Mouse (Mus musculus): Measurements from ENCODE around the gene Flywch1.

Gene Flywch1

GRCm38 (mm10) chr17:23783352-23783751, 11.9 kb upstream of the Flywch1 start:
- in situ Hi-C loops (cut with MboI, MseI), result no loop called here

- in situ Hi-C loops (cut with MboI, MseI), result loop anchor here (5.0 to 10.0 kb wide), 4 partner anchors 39 to 184 kb away; partner anchors contain the start of genes Elob (in 1 of the 2), Prss32 (in 1 of the 2) and Prss41 (in 1 of the 2)
These were observed 7.0 kb upstream of the Flywch1 start for GRCm38 (mm10) chr17:23778447-23778846.

GRCm38 (mm10) chr17:23777141-23777540, 5.7 kb upstream of the Flywch1 start:
- in situ Hi-C loops (cut with MboI, MseI), result loop anchor here (5.0 to 10.0 kb wide), 4 partner anchors 40 to 185 kb away; partner anchors contain the start of genes Elob (in 1 of the 2), Prss32 (in 1 of the 2) and Prss41 (in 1 of the 2)

GRCm38 (mm10) chr17:23776216-23776615, 4.8 kb upstream of the Flywch1 start:
- in situ Hi-C loops (cut with MboI, MseI), result loop anchor here (5.0 to 10.0 kb wide), 4 partner anchors 41 to 186 kb away; partner anchors contain the start of genes Elob (in 1 of the 2), Prss32 (in 1 of the 2) and Prss41 (in 1 of the 2)

- in situ Hi-C loops (cut with MboI, MseI), result loop anchor here in 1 of 2 experiments (10.0 kb wide), 1 partner anchor 51 kb away; the partner anchor contains the start of gene Elob
These were observed 2.7 kb upstream of the Flywch1 start for GRCm38 (mm10) chr17:23774090-23774489.

- in situ Hi-C loops (cut with MboI, MseI), result loop anchor here in 1 of 2 experiments (10.0 kb wide), 1 partner anchor 51 kb away; the partner anchor contains the start of gene Elob
These were observed 2.3 kb upstream of the Flywch1 start for GRCm38 (mm10) chr17:23773676-23774075.

GRCm38 (mm10) chr17:23772219-23772556, 786 bp upstream of the Flywch1 start:
- in situ Hi-C loops (cut with MboI, MseI), result loop anchor here in 1 of 2 experiments (10.0 kb wide), 1 partner anchor 53 kb away; the partner anchor contains the start of gene Elob

- in situ Hi-C loops (cut with MboI, MseI), result loop anchor here in 1 of 2 experiments (10.0 kb wide), 1 partner anchor 54 kb away; the partner anchor contains the start of gene Elob
These were observed 512 bp downstream of the Flywch1 start for GRCm38 (mm10) chr17:23770896-23771283.

GRCm38 (mm10) chr17:23770493-23770892, 909 bp downstream of the Flywch1 start:
- in situ Hi-C loops (cut with MboI, MseI), result loop anchor here in 1 of 2 experiments (10.0 kb wide), 1 partner anchor 54 kb away; the partner anchor contains the start of gene Elob

GRCm38 (mm10) chr17:23762976-23763375, 8.4 kb downstream of the Flywch1 start:
- in situ Hi-C loops (cut with MboI, MseI), result no loop called here

GRCm38 (mm10) chr17:23761155-23761554, 10.2 kb downstream of the Flywch1 start:
- in situ Hi-C loops (cut with MboI, MseI), result no loop called here

- in situ Hi-C loops (cut with MboI, MseI), result no loop called here
These were observed 11.2 kb downstream of the Flywch1 start for GRCm38 (mm10) chr17:23760231-23760630.

- in situ Hi-C loops (cut with MboI, MseI), result no loop called here
These were observed 12.6 kb downstream of the Flywch1 start for GRCm38 (mm10) chr17:23758801-23759200.

- in situ Hi-C loops (cut with MboI, MseI), result no loop called here
These were observed 13.8 kb downstream of the Flywch1 start for GRCm38 (mm10) chr17:23757581-23757980.

- in situ Hi-C loops (cut with MboI, MseI), result no loop called here
These were observed 15.7 kb downstream of the Flywch1 start for GRCm38 (mm10) chr17:23755689-23756088.

- in situ Hi-C loops (cut with MboI, MseI), result loop anchor here in 1 of 2 experiments (5.0 kb wide), 1 partner anchor 103 kb away; no protein-coding TSS in a partner anchor
These were observed 21.8 kb downstream of the Flywch1 start for GRCm38 (mm10) chr17:23749400-23750191.

- in situ Hi-C loops (cut with MboI, MseI), result no loop called here
These were observed 22.6 kb downstream of the Flywch1 start for GRCm38 (mm10) chr17:23748631-23749391.

- in situ Hi-C loops (cut with MboI, MseI), result no loop called here
These were observed 23.4 kb downstream of the Flywch1 start for GRCm38 (mm10) chr17:23748026-23748425.

- in situ Hi-C loops (cut with MboI, MseI), result no loop called here
These were observed 23.9 kb downstream of the Flywch1 start for GRCm38 (mm10) chr17:23747471-23747870.

- in situ Hi-C loops (cut with MboI, MseI), result no loop called here
These were observed 24.6 kb downstream of the Flywch1 start for GRCm38 (mm10) chr17:23746767-23747166.

- in situ Hi-C loops (cut with MboI, MseI), result no loop called here
These were observed 25.1 kb downstream of the Flywch1 start for GRCm38 (mm10) chr17:23746311-23746710.

Measured in T-helper 17 cell (primary cell).